Mouse (Mus musculus) heart, adult 2 months (tissue): ENCODE measurements around the gene Ostm1.

Source experiments
- CTCF ChIP-seq: fragments of 200-600 bp; IDR thresholded peaks from 2 replicates; pipeline ENCODE4 v1.8.1; 2022; ENCODE audit warnings: antibody characterized with exemption, mild to moderate bottlenecking, moderate library complexity
- POLR2A ChIP-seq: fragments of 200-500 bp; IDR thresholded peaks from 2 replicates; pipeline ENCODE4 v1.6.1; 2011; ENCODE audit warnings: mild to moderate bottlenecking, low read depth, low read length, control low read depth; ENCODE audit not compliant: insufficient read depth

GRCm38 (mm10) chr10:42604874-42605273 is 21.3 kb downstream of the Ostm1 start:
- TF ChIP-seq POLR2A (no peak), CTCF (peak; percentile 54)
